Mouse (Mus musculus): ENCODE results near the gene Clec2h.
"Not testable (repeated sequence)": the region's sequence is repeated elsewhere in the genome, so short reads cannot be mapped to it uniquely, and the experiment has no call there.

Clec2h gene

DNA sequence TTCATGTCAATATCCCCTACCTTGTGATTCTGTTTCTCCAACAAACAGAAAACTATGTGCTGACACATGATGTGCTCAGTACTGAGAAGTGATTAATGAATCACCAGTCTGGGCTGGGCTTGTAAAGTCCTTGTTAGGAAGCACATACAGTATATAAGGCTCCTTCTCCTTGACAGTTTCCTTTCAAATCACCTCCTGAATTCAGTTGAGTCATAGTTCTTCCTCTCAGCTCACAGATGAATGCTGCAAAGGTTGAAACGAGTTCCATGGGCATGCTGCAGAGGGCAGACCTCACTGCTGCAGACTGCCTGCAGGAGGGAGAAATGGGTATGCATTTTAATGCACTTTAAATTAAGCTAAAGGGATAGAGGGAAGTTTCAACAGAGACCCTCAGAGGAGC, at the start of gene Clec2h:
Clec2h (plus strand) TSS at position 180 of the 400 bp plus-strand sequence.
- DNase-seq = peak; percentile 37 to 45

DNA sequence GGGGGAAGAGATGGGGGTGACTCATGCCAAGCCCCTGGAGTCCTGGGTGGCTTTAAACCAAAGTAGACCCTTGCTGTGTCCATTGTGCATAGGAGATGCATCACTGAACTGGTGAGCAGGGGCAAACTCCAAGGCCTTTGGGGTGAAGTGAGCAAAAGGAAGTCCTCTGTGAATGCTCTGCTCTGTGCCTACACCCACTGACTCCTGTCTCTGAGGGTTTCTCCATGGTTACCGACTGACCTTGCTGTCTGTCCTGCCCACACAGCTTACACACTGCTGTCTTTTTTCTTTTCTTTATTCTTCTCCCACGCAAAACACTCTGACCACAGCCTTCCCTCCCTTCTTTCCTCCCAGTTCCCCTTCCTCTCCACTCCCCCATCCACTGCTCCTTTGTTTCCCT, 39.5 kb upstream of the Clec2h start:
- no peak for DNase-seq

DNA sequence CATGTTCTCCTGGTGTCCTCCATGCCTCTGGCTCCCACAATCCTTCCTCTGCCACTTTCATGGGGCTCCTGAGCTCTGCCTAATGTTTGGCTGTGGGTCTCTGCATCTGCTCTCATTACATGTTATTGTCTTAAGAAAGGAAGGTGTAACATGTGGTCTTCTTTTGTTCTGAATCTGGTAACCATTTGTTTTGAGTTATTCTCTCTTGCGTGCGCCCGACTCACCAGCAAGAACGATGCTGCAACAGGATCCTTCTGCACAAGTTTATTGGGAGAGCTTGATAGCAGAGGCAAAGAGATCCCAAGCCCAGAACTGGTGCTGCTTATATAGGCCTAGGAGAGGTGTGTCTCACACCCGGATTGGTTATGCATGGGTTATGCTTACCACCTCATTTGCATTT, 38.8 kb upstream of the Clec2h start, which contains the start of gene Klrb1a:
Klrb1a (minus strand) TSS at position 101 of the 400 bp plus-strand sequence.
- not testable (repeated sequence) for DNase-seq

DNA sequence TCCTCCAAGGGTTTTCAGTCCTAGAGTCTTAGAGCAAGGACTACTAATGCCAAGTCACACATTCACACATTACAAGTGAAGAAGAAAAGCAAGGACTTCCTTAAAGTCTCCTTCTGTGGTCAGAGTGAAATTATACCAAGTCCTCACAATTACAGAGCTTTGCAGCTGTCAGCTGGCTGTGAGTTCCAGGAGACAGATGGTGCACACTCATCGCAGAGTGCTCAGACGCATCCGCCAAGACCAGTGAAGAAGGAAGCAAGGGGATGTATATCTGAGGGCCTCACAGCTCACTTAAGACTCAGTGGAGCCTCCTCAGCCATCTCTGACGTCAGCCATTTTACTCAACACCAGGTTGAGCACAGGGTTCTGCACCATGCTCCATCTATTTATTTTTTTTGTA, 37.8 kb upstream of the Clec2h start:
- no peak for DNase-seq

DNA sequence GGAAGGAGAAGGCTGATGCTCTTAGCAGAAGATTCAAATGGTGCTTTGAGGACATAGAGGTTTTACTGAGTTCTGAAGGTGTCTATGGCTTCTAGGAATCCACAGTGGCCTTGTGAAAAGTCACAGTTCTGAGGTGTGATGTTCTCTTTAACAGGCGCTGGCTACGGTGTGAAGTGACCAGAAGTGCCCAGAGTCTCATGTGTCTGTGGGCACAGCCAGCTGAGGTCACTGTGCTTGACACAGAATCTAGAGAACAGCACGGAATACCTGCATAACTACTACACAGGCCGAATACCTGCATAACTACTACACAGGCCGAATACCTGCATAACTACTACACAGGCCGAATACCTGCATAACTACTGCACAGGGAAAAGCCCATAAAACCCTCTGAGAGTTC, 36.9 kb upstream of the Clec2h start:
- DNase-seq = not testable (repeated sequence)

DNA sequence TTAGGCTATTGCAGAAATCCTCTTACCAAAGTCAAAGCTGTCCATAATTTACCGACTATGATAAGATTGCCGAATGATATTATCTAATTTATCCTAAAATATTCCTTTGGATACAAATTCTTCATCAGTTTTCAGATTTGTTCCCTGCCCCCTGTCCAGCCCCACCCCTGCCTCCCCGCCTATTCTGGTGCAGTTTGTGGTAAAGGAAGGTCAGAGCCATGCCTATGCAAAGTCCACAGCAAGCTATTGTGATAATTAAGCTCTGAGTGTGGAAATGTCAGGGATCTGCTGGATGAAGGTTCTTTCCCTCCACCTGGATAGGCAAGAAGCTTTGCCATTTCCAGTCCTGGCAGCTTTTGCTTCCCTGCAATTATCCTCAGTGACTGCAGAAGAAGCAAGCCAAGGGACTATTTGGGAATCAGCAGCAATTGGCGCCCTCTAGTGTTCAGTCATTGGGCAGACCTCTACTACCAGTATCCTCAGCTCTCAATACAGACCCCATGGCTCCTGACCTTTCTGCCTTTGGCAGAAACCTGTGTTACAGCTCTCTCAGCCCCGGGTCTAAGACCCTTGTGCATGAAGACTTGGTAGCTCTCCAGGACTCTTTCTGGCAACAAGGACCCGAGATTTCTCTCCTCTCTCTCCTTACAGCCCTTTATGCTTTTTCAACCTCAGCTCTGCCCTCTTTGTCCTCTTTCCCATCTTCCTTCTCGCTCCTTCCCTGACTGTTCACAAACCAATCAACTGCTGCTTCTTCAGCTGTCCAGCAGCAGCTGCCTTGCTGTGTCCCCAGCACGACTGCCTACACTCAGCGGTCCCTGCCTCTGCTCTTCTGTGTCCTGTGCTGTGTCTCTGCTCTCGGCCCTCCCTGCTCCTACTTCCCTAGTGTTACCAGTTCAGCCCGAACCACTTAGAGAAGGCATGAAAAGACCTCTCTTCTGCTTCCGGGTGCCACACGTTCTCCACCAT, 32.1 kb upstream of the Clec2h start:
- peak; percentile 57 to 61 for DNase-seq

DNA sequence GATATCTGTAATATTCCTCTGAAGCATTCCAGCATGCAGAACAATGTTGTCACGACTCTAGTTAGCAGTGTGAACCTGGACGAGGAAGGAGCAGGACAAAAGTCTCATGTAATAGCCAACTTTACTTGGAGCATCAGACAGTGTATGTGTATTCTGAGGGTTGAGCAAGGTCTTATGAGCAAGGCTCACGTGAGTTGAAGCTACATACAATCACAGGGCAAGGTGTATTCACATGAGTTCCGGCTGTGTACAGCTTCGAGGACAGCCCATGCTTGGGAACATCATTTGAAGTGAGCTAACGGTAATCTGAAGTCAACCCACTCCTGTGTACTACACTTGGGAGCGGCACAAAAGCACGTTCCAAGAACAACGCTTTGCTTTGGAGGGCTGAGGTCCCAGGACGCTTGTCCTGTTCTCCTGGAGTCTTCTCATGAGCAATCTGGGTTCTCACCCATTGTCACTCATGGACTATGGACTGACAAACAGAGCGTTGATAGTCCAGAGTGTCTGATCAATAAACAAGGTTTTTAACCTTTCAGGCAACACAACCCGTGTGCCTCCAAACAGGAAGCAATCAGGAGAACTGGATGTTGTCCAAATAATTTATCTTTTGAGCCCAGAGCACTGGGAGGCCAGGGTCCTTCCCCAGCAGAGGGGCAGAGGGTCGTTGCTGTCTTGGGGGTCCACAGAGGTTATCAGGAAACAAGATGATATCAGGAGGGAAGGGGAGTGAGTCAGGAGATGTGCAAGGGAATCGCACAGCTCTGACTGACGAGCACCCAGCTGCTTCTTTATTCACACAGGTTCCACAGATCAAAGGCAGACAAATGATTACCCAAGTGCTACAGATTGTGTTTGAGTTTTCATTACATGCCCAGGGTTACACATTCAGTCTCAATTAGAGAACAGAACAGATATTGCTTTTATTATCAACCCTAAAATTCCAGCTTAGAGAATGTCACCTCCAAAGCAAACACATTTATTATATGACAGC, 31.0 kb upstream of the Clec2h start:
- not testable (repeated sequence) for DNase-seq

DNA sequence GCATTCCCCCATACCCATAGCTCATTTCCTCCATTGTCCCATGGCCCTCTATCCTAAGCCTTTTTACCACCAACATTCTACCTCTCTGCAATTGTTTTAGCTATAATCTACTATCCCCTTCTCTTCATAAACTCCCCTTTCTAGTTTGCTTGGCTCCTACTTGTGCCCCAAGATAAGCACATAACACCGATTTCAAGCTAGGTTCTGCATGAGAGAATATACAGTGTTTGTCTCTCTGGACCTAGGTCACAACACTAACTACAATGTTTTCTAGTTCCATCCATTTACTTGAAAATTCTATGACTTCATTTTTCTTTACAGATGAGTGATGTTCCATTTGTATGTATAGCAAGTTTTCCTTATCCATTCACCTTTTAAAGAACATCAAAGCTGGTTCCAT, 21.5 kb upstream of the Clec2h start:
- DNase-seq = no peak

DNA sequence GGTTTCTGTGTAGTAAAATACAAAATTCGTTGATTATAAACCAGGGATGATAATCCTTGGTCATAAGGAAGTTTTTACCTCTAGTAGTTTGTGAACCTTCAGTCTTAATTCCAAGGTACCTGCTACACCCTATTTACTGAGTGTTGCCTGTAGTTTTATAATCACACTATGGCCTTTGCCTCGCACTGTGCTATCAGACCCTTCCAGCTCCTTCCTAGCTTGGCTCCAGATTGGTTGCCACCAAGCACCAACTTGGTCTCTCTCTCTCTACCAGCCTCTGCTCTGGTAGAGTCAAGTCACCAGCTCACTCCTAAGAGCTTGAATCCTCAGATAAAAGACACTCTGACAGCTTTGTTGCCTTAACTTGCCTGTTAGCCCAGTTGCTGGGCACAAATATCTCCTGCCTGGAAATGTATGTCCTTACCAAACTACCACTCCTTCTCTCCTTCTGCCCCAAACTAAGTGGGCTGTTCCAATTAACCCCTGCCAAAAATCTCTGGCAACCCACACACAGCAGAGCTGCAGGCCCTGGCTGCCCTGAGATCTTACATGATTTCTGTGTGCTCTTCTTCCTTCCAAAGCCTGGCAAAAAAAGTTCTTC, 21.0 kb upstream of the Clec2h start:
- no peak for DNase-seq

DNA sequence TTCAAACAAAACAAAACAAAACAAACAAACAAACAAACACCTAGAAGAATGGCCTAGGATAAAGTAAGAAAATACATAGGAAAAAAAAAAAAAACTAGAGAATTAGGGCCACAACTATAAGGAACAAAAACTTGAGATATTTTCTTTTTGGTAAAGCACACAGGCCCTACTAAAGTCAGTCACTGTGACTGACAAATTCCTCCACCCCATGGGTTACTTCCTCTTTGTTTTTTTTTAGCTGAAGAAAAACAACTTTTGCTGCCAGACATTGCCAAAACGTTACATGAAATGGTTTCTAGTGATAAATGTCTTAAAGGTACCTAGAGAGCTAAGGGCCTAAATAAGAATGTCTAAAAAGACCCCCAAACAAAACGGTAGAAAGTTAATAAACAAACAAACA, 18.2 kb upstream of the Clec2h start:
- peak in 1 of 2 experiments; percentile 53 for DNase-seq

DNA sequence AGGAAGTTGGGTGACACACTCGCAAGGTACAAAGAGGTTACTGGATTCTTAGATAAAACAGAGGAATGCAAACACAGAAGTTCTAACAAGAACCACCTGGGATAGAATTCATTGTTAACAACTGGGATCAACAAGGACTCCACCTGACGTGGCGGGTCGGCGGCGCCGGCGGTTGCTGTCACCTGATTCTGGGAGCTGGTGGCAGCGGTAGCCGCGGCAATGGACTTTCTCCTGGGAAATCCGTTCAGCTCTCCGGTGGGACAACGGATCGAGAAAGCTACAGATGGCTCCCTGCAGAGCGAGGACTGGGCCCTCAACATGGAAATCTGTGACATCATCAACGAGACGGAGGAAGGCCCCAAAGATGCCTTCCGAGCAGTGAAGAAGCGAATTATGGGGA, 17.5 kb upstream of the Clec2h start:
- not testable (repeated sequence) for DNase-seq

DNA sequence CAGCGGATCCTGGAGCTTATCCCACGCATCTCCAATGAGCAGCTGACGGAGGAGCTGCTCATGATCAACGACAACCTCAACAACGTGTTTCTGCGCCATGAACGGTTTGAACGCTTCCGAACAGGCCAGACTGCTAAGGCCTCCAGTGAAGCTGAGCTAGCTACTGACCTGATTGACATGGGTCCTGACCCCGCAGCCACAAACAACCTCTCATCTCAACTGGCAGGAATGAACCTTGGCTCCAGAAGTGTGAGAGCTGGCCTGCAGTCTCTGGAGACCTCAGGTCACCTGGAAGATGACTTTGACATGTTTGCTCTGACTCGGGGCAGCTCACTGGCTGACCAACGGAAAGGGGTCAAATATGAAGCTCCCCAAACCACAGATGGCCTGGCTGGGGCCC, 16.5 kb upstream of the Clec2h start:
- not testable (repeated sequence) for DNase-seq

DNA sequence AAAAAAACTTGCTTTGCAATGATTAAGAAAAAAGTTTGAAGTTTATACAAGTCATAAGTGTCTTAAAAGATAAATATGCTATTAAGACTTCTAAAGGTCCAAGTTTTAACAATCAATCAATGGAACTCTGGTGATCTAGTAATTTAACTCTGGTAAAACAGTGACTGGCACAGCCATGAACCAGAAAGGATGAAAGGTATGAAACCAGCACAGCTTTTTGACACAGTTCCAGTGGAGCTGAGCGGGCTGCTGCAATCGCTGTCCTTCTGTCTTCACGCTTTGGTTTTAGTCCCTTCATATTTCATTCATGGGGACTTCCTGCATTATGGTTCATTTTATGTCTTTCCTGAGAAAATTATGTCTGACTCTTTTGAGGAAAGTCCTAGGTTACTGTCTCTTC, 12.5 kb upstream of the Clec2h start:
- no peak for DNase-seq

DNA sequence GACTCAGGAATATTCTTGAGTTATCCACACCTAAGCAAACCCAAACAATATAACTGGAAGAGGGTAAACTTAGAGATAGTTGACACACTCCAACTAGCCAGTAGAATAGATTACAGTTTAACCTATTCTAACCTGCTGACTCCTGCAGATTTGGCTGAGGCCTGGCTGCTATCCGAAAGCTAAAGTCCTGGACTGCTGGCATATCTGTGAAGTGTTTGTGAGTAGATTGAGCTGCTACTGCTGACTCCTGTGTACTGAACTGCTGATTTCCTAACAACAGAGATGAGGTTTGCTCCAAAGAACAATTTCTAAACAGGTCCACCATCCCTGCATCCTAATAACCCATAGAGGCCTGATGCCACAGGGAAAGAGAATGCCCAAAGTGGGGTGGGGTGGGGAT, 12.0 kb upstream of the Clec2h start:
- no peak for DNase-seq

DNA sequence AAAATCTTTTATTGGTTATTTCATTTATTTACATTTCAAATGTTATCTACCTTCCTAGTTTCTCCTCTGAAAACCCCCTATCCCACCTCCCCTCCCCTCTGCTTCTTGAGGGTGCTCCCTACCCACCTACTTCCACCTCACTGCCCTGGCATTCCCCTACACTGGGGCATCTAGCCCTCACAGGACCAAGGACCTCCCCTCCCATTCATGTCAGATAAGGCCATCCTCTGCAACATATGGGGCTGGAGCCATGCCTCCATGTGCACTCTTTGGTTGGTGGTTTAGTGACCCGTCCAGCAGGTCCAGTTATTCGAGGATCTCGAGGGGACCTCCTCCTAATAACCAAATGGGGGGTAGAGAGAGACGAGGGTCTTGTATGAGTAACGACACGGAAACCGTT, 11.4 kb upstream of the Clec2h start:
- DNase-seq = not testable (repeated sequence)

DNA sequence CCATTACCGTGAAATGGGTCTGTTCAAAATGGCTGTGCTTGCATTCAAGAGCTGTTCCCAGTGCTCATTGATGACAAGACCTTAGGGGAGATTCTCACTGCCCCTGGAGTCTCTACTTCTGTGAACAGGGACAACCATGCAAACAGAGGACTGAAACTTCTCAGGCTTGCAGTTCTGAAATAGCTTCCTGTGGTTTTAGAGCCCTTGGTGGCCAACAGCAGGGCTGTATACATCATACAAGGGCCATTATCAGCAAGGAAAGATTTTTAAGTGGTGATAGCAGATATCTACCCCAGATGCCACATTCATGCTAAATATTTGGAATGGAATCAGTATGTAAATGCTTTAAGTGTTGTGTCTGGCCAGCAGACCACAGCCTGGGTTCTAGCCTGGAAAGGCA, 9.2 kb upstream of the Clec2h start:
- no peak for DNase-seq

DNA sequence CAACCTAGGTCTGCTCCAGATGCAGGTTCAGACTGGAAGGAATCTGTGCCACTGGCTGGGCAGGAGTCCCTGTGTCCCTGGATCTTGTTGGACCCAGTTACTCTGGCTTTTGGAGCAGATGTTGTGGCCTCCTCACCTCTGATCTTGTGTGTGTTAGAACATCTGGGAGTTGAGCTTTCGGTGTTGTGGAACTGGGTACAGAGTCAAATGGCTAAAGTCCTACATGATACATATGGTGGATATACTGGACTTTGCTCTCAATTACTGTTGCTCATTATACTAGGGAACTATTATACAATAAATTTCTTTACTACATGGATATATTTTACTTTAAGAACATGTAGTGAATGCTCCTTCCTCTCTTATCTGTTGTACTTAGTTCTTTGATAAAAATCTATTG, 936 bp upstream of the Clec2h start:
- no peak for DNase-seq

DNA sequence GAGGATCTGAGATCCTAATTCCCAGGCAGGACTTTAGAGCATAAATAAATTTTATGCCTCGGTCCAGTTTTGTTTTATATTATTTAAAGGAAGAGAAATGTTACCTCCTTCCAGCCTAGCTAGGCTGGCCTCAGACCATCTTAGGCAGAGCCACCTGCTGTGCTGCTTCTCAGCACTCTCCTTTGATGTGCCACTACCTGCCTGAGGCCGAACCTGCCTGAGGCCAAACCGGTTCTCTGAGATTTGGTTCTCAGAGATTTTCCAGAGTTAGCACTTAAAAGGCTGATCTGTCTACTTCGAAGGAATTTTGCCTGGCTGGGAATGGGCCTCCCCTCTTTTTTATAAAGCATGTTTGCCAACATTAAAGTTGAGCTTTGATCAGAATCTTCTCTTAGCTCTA, 7.8 kb downstream of the Clec2h start:
- no peak for DNase-seq

DNA sequence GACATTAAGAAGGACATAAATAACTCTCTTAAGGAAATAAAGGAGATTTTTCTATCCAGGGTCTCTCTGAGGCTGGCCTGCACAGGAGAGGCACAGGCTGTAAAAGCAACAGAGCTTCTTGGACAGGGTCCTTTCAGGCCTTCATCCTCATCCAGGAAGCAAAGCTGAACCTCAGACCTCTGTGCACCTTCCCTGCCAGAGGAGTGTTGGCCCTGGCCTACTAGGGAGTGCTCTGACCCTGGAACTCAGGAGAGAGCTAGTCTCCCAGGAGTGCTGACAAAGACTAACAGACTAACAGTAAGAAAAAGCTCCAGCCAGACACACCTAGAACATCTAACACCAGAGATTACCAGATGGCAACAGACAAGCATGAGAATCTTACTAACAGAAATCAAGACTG, 17.4 kb downstream of the Clec2h start:
- no peak for DNase-seq

DNA sequence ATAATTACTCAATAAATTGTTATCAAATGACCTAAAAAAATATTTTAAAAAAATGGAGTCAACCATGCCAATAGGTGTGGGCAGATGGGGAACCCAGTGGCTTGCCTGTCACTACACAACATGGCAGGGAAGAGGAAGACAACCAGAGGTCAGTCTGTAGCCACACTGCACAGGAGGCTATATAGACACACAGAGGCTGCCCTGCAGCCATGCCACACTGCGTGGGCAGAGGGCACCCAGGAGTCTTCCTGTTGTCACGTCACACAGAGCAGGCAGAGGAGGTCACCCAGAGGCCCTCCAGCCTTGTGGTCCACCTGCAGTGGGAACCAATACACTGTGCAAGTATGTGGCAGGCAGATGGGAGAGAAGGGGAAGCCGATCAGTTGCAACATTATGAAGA, 39.5 kb downstream of the Clec2h start:
- DNase-seq = no peak

DNA sequence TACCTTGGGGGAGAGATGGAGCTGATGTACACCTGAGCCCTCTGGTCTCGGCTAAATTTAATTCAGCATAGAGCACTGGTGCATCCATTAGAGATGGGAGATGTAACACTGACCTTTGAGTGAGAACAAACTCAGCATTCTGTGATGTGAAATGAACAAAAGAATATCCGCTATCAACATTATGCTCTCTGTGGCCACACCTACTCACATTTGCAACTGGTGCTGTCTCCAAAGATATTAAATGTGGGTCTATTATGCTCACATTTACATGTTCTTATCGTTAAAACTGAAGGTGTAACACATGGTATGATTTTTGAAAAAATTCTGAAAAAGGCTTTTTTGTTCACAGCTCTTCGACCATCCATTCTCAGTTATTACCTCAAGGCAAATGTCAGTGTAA, 60.8 kb downstream of the Clec2h start, which contains the start of gene Klrb1:
Klrb1 (minus strand) TSS at position 101 of the 400 bp plus-strand sequence.
- DNase-seq = no peak
